Mouse (Mus musculus): Measurements from ENCODE around the gene Higd1a. TPM values are rescaled to one million over a fixed set of nuclear protein-coding genes. Genes with fewer than 3 reads are reported as not detected.

Gene Higd1a
- polyA plus RNA-seq, 1 experiment from 2014 or later = 275 TPM

- Histone ChIP-seq H3K4me2 (ENCODE audit: low read length) (no peak overlapping the region), H3K9ac (ENCODE audit: low read length) (no peak overlapping the region), H3K36me3 (ENCODE audit: control insufficient read depth, insufficient read depth, low read length) (no peaks in the 10 kb centered on the region), H3K27me3 (ENCODE audit: control insufficient read depth, insufficient read depth, low read length) (no peaks in the 10 kb centered on the region), H3K4me3 (ENCODE audit: control insufficient read depth in 1 of 2, insufficient read depth in 1 of 2, low read depth in 1 of 2, low read length in 2 of 2) (no peak overlapping the region), H3K9me3 (ENCODE audit: control insufficient read depth, low read length) (no peaks in the 10 kb centered on the region), H3K4me1 (ENCODE audit: control insufficient read depth in 2 of 2, insufficient read depth in 2 of 2, low read length in 2 of 2) (peaks cover 17 to 22% of the 10 kb centered on the region in 2 experiments), H3K27ac (replicated peaks in 1 of 2; ENCODE audit: control insufficient read depth in 1 of 2, insufficient read depth in 1 of 2, low read depth in 2 of 2, low read length in 2 of 2) (no peak overlapping the region)
- WGBS = 91% methylated on average over 3 of the region's 3 CpGs
- ATAC-seq (ENCODE audit: insufficient number of reproducible peaks, insufficient read depth, low FRiP score, low read depth) = no peak
These were observed 49.7 kb downstream of the Higd1a start for GRCm38 (mm10) chr9:121808511-121808910.

GRCm38 (mm10) chr9:121807947-121808346, 50.2 kb downstream of the Higd1a start:
- Histone ChIP-seq H3K4me2 (ENCODE audit: low read length) (no peak overlapping the region), H3K36me3 (ENCODE audit: control insufficient read depth, insufficient read depth, low read length) (no peaks in the 10 kb centered on the region), H3K27ac (replicated peaks in 1 of 2; ENCODE audit: control insufficient read depth in 1 of 2, insufficient read depth in 1 of 2, low read depth in 2 of 2, low read length in 2 of 2) (no peak overlapping the region), H3K9ac (ENCODE audit: low read length) (no peak overlapping the region), H3K4me3 (ENCODE audit: control insufficient read depth in 1 of 2, insufficient read depth in 1 of 2, low read depth in 1 of 2, low read length in 2 of 2) (no peak overlapping the region), H3K4me1 (ENCODE audit: control insufficient read depth in 2 of 2, insufficient read depth in 2 of 2, low read length in 2 of 2) (peaks cover 17 to 25% of the 10 kb centered on the region in 2 experiments), H3K27me3 (ENCODE audit: control insufficient read depth, insufficient read depth, low read length) (no peaks in the 10 kb centered on the region), H3K9me3 (ENCODE audit: control insufficient read depth, low read length) (no peaks in the 10 kb centered on the region)
- ATAC-seq (ENCODE audit: insufficient number of reproducible peaks, insufficient read depth, low FRiP score, low read depth) = no peak
- 56% methylated on average over 7 of the region's 7 CpGs for WGBS

GRCm38 (mm10) chr9:121807546-121807945, 50.6 kb downstream of the Higd1a start:
- Histone ChIP-seq H3K4me2 (ENCODE audit: low read length) (no peak overlapping the region), H3K36me3 (ENCODE audit: control insufficient read depth, insufficient read depth, low read length) (no peaks in the 10 kb centered on the region), H3K9ac (ENCODE audit: low read length) (no peak overlapping the region), H3K4me3 (ENCODE audit: control insufficient read depth in 1 of 2, insufficient read depth in 1 of 2, low read depth in 1 of 2, low read length in 2 of 2) (no peak overlapping the region), H3K27ac (replicated peaks in 1 of 2; ENCODE audit: control insufficient read depth in 1 of 2, insufficient read depth in 1 of 2, low read depth in 2 of 2, low read length in 2 of 2) (no peak overlapping the region), H3K27me3 (ENCODE audit: control insufficient read depth, insufficient read depth, low read length) (no peaks in the 10 kb centered on the region), H3K9me3 (ENCODE audit: control insufficient read depth, low read length) (no peaks in the 10 kb centered on the region), H3K4me1 (ENCODE audit: control insufficient read depth in 2 of 2, insufficient read depth in 2 of 2, low read length in 2 of 2) (peaks cover 19 to 27% of the 10 kb centered on the region in 2 experiments)
- WGBS = 52% methylated on average over 1 of the region's 1 CpGs
- ATAC-seq (ENCODE audit: insufficient number of reproducible peaks, insufficient read depth, low FRiP score, low read depth) = no peak

- no peak overlapping the region for H3K9ac ChIP-seq (ENCODE audit: low read length)
- H3K4me1 ChIP-seq (ENCODE audit: control insufficient read depth in 2 of 2, insufficient read depth in 2 of 2, low read length in 2 of 2) = peaks cover 9 to 23% of the 10 kb centered on the region in 2 experiments
- no peaks in the 10 kb centered on the region for H3K36me3 ChIP-seq (ENCODE audit: control insufficient read depth, insufficient read depth, low read length)
- no peak overlapping the region for H3K27ac ChIP-seq (replicated peaks in 1 of 2; ENCODE audit: control insufficient read depth in 1 of 2, insufficient read depth in 1 of 2, low read depth in 2 of 2, low read length in 2 of 2)
- WGBS = 53% methylated on average over 7 of the region's 7 CpGs
- H3K4me3 ChIP-seq (ENCODE audit: control insufficient read depth in 1 of 2, insufficient read depth in 1 of 2, low read depth in 1 of 2, low read length in 2 of 2) = no peak overlapping the region
- no peaks in the 10 kb centered on the region for H3K27me3 ChIP-seq (ENCODE audit: control insufficient read depth, insufficient read depth, low read length)
- no peak overlapping the region for H3K4me2 ChIP-seq (ENCODE audit: low read length)
- no peaks in the 10 kb centered on the region for H3K9me3 ChIP-seq (ENCODE audit: control insufficient read depth, low read length)
- no peak for ATAC-seq (ENCODE audit: insufficient number of reproducible peaks, insufficient read depth, low FRiP score, low read depth)
These were observed 55.4 kb downstream of the Higd1a start for GRCm38 (mm10) chr9:121802747-121803146.

- Histone ChIP-seq H3K9me3 (ENCODE audit: control insufficient read depth, low read length) (no peaks in the 10 kb centered on the region), H3K36me3 (ENCODE audit: control insufficient read depth, insufficient read depth, low read length) (no peaks in the 10 kb centered on the region), H3K27ac (replicated peaks in 1 of 2; ENCODE audit: control insufficient read depth in 1 of 2, insufficient read depth in 1 of 2, low read depth in 2 of 2, low read length in 2 of 2) (no peak overlapping the region), H3K27me3 (ENCODE audit: control insufficient read depth, insufficient read depth, low read length) (peaks cover 10% of the 10 kb centered on the region; the same call in 1 of the 2 replicates), H3K9ac (ENCODE audit: low read length) (no peak overlapping the region), H3K4me1 (ENCODE audit: control insufficient read depth in 2 of 2, insufficient read depth in 2 of 2, low read length in 2 of 2) (peaks cover 13 to 29% of the 10 kb centered on the region in 2 experiments), H3K4me3 (ENCODE audit: control insufficient read depth in 1 of 2, insufficient read depth in 1 of 2, low read depth in 1 of 2, low read length in 2 of 2) (no peak overlapping the region), H3K4me2 (ENCODE audit: low read length) (no peak overlapping the region)
- no peak for ATAC-seq (ENCODE audit: insufficient number of reproducible peaks, insufficient read depth, low FRiP score, low read depth)
- WGBS = 42% methylated on average over 6 of the region's 6 CpGs
These were observed 59.2 kb downstream of the Higd1a start for GRCm38 (mm10) chr9:121798887-121799520.

Other genes starting within 250 kb of the Higd1a start
- gene Lyzl4, start 216.3 kb downstream of the Higd1a start, polyA plus RNA-seq (2014; fragmentation: Nextera tagmentation; extraction: Ambion mirVana) = not detected in 2 replicates
- 0.11 and 0.16 TPM in 2 replicates for gene Vipr1, start 215.6 kb downstream of the Higd1a start, polyA plus RNA-seq (2014; fragmentation: Nextera tagmentation; extraction: Ambion mirVana)
- gene Sec22c, start 152.9 kb downstream of the Higd1a start, polyA plus RNA-seq (2014; fragmentation: Nextera tagmentation; extraction: Ambion mirVana) = 4.4 and 4.9 TPM in 2 replicates
- gene Ss18l2, start 148.0 kb downstream of the Higd1a start, polyA plus RNA-seq (2014; fragmentation: Nextera tagmentation; extraction: Ambion mirVana) = 227 and 237 TPM in 2 replicates
- 48.7 and 50.4 TPM in 2 replicates for gene Nktr, start 139.2 kb downstream of the Higd1a start, polyA plus RNA-seq (2014; fragmentation: Nextera tagmentation; extraction: Ambion mirVana)
- gene Zfp651, start 99.0 kb downstream of the Higd1a start, polyA plus RNA-seq (2014; fragmentation: Nextera tagmentation; extraction: Ambion mirVana) = 14.0 and 16.5 TPM in 2 replicates
- gene Klhl40, start 80.8 kb downstream of the Higd1a start, polyA plus RNA-seq (2014; fragmentation: Nextera tagmentation; extraction: Ambion mirVana) = 3.6 and 3.8 TPM in 2 replicates
- 17.8 and 18.6 TPM in 2 replicates for gene Hhatl, start 65.9 kb downstream of the Higd1a start, polyA plus RNA-seq (2014; fragmentation: Nextera tagmentation; extraction: Ambion mirVana)
- gene Ccdc13, start 18.9 kb downstream of the Higd1a start, polyA plus RNA-seq (2014; fragmentation: Nextera tagmentation; extraction: Ambion mirVana) = 0.22 and 0.27 TPM in 2 replicates
- gene Ackr2, start 40.0 kb upstream of the Higd1a start, polyA plus RNA-seq (2014; fragmentation: Nextera tagmentation; extraction: Ambion mirVana) = 1.2 and 1.3 TPM in 2 replicates
- not detected in 2 replicates for gene Cyp8b1, start 57.9 kb upstream of the Higd1a start, polyA plus RNA-seq (2014; fragmentation: Nextera tagmentation; extraction: Ambion mirVana)
- gene Fam198a, start 92.6 kb upstream of the Higd1a start, polyA plus RNA-seq (2014; fragmentation: Nextera tagmentation; extraction: Ambion mirVana) = 0.97 and 1.6 TPM in 2 replicates
- gene Pomgnt2, start 138.7 kb upstream of the Higd1a start, polyA plus RNA-seq (2014; fragmentation: Nextera tagmentation; extraction: Ambion mirVana) = 10.5 and 12.1 TPM in 2 replicates

All from heart, embryonic 14.5 days (tissue).